Mouse (Mus musculus): ENCODE results near the gene Wscd2. TPM values are rescaled to one million over a fixed set of nuclear protein-coding genes. Genes with fewer than 3 reads are reported as not detected.
A peak's percentile ranks its signal among the peaks of the same experiment; 100 is the strongest.

Gene Wscd2
- polyA plus RNA-seq, 1 experiment: 33.3 TPM

DNA sequence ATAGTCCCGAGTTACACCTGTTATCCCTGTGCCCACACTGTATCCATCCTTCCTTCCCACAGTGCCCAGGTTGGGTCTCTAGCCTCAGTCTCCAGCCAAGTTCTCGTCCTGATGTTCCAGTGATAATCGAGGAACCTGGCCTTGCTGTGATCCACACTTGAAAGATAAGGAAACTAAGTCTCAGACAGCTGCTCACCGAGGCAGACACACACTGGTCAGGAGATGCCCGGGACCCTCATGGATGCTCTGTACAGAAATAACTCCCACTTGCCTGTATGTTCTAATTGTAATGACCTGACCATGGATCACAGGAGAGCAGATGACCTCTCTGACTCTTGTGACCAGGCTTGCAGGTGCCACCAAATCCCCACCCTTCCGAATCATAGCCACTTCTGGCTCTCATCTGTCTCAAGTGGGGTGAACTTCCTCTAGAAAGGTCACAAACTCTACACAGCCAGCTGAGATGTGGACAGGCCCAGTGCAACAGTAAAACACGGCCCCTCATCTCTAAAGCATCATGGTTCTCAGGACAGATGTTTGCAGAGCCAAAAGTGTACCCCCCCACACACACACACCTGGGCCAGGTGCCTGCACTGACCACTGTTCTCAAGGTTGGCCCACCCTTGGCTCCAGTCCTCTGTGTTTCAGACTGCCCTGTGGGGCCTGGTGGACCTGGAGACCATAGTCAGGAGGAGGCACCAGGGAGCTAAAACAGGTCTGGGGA, 144.9 kb downstream of the Wscd2 start:
- DNase-seq (ENCODE audit: extremely low spot score in 1 of 2, low spot score in 1 of 2): no peak

DNA sequence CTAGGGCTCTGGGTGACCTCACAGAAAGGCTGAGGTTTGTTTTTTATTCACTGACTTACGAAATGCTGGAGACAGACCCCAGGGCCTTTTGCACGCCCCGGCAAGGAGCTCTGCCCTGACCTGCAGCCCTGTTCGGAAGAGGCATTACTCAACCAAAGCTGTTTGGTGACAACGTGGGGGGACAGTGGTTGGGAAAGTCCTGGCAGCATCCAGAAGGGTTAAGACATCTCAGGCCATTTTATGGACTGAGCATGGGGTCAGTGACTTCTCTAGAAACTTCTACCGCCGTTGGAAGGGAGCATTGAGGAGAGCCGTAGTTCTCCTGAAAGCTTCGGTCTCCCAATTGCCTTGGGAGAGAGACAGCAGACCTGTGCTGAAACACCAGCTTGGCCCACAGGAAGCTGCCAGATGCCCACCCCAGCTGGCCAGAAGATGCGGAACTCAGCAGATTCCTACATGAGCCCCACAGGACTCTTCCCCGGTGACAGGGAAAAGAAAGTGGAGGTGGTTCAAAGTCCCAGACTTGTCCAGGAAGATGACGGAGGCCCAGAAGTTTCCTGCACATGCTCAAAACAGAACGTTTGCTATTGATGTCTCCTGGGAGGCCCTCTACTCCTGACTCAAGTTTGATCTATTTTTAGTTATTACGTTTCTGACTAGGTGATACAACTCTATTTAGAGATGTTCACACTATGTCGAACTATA, 145.9 kb downstream of the Wscd2 start:
- DNase-seq (ENCODE audit: extremely low spot score in 1 of 2, low spot score in 1 of 2): no peak

DNA sequence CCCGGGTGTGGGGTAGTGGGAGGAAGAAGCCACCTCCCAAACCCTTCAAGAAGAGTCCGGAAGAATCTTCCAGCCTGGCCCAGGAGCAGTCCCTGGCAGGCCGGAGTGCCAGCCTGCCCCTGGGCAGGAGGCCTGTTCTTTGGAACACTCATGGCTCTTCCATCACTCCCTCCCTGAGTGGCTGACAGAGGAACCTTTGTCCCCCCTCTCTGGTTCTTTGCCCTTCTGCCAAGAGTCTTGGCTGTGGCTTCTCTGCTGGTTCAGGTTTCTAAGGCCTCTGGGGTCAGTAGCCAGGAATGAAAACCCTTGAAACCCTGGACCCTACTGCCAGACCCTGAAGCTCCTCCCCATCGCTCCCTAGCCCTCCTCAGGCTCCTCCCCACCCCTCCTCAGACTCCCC, 147.5 kb downstream of the Wscd2 start:
- peak in 1 of 2 experiments; percentile 48 for DNase-seq (ENCODE audit: extremely low spot score in 1 of 2, low spot score in 1 of 2)

DNA sequence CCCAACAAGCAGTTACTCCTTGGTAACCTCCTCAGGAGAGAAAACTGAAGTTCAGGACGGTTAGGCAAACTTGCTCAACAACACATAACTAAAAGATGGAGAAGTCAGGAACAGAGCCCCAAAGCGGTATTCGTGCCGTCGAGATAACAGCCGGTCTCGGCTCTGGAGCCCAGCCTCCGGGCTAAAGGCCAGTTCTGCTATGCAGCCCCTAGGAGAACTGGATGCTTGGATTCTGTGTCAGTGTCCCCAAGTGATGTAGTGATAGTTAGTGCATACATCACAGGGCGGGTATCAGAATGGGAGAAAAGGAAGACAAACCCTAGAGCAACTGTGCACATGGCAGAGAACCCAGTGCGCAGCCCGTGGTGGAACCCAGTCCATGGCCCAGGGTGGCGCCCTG, 147.9 kb downstream of the Wscd2 start:
- no peak for DNase-seq (ENCODE audit: extremely low spot score in 1 of 2, low spot score in 1 of 2)

DNA sequence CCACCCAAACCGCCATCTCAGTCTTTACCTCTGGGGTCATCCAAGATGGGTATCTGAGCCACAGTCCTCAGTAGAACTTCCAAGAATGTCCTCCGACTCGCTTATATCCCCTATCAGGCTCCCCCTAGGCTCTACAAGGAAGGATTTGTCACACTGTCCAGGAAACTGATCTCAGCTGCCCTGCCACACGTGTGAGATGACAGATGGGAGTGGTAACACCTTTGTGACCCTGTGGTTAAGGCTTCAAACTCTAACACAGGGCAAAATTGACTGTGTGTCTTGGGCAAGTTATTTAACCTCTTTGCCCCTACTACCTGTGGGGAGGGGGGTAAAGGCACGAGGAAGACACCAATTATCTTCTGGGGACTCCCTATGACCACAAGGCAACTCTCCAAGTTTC, 149.0 kb downstream of the Wscd2 start:
- no peak for DNase-seq (ENCODE audit: extremely low spot score in 1 of 2, low spot score in 1 of 2)

Other genes with a start within 250 kb of the Wscd2 start
- gene Sgsm1, start 179.5 kb upstream of the Wscd2 start, polyA plus RNA-seq (2012; rRNA removed): 66.4 and 69.8 TPM in 2 replicates
- not detected in 2 replicates for gene Aym1, start 133.0 kb upstream of the Wscd2 start, polyA plus RNA-seq (2012; rRNA removed)
- 3.0 and 4.0 TPM in 2 replicates for gene Cmklr1, start 160.1 kb downstream of the Wscd2 start, polyA plus RNA-seq (2012; rRNA removed)
- not detected in 2 replicates for gene 1700069L16Rik, start 234.4 kb downstream of the Wscd2 start, polyA plus RNA-seq (2012; rRNA removed)
- gene Ficd, start 245.5 kb downstream of the Wscd2 start, polyA plus RNA-seq (2012; rRNA removed): 9.4 and 9.5 TPM in 2 replicates